Mouse (Mus musculus) heart, embryonic 16.5 days (tissue): ENCODE results near the gene Gtf2h4. TPM values are rescaled to one million over a fixed set of nuclear protein-coding genes. Genes with fewer than 3 reads are reported as not detected.

Experiments used
- ATAC-seq: fragments of 200-750 bp; cut with Nextera tagmentation; replicated peaks from 2 replicates; pipeline ENCODE4 v1.8.0; 2017; ENCODE audit warnings: moderate number of reproducible peaks; ENCODE audit not compliant: insufficient read depth, low FRiP score; ENCODE audit errors: extremely low read depth
- H3K27ac ChIP-seq: fragments of 300-500 bp; sonication (generic); 2 replicates; pipeline ENCODE4 v1.5.1; 2014; ENCODE audit warnings: mild to moderate bottlenecking, low read length, control low read depth, moderate library complexity
- H3K27me3 ChIP-seq: fragments of 300-500 bp; sonication (generic); 2 replicates; pipeline ENCODE4 v1.6.1; 2014; ENCODE audit warnings: low read length, mixed read lengths; ENCODE audit not compliant: control insufficient read depth, insufficient read depth
- H3K36me3 ChIP-seq: fragments of 300-500 bp; sonication (generic); 2 replicates; pipeline ENCODE4 v1.6.1; 2014; ENCODE audit not compliant: control insufficient read depth, insufficient read depth
- H3K4me1 ChIP-seq: fragments of 300-500 bp; sonication (generic); 2 replicates; pipeline ENCODE4 v1.6.1; 2014; ENCODE audit warnings: low read length, mixed read lengths; ENCODE audit not compliant: control insufficient read depth, insufficient read depth
- H3K4me2 ChIP-seq: fragments of 300-500 bp; sonication (generic); 2 replicates; pipeline ENCODE4 v1.6.1; 2014; ENCODE audit warnings: low read depth, mild to moderate bottlenecking, control low read depth, low read length
- H3K4me3 ChIP-seq: fragments of 300-500 bp; sonication (generic); 2 replicates; pipeline ENCODE4 v1.5.1; 2014; ENCODE audit warnings: mild to moderate bottlenecking, control low read depth, low read length
- H3K9ac ChIP-seq: fragments of 300-500 bp; sonication (generic); 2 replicates; pipeline ENCODE4 v1.6.1; 2014; ENCODE audit warnings: low read length, control low read depth
- H3K9me3 ChIP-seq: fragments of 300-500 bp; sonication (generic); replicated peaks from 2 replicates; pipeline ENCODE4 v1.6.1; 2016; ENCODE audit warnings: low read length; ENCODE audit not compliant: control insufficient read depth
- WGBS: fragments of 180-500 bp; shearing (Covaris S2); extraction: QIAGEN DNeasy Blood & Tissue Kit; methylation state at CpG from one replicate; pipeline ENCODE4 v1.1.7; 2014; 5-methylcytosine and 5-hydroxymethylcytosine counted together
- polyA plus RNA-seq: library from polyadenylated mRNA; unstranded; fragments of >200 nt; fragmentation: Nextera tagmentation; extraction: Ambion mirVana; gene quantifications from 2 replicates; pipeline ENCODE4 v1.2.1, GENCODE M21; 2015

Gene Gtf2h4
- polyA plus RNA-seq, 1 experiment from 2014 or later: 30.8 TPM

DNA sequence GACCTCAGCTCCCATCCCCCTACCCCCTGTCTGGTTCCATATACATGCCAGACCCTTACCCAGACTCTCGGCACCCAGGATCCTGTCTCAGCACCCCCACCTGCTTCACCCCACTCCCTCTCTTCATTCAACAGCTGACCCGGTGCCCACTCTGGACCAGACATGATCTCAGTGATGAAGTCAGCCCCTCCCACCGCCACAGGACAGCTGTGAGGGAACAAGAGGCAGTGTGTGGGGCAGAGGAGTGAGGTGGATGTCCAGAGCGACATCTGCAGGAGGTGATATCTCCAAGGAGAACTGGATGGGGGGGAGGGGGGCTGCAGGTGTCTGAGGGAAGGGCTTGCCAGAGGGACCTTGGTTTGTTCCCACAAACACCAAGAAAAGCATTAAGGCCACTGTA is 18.3 kb upstream of the Gtf2h4 start:
- H3K27me3 ChIP-seq: no peaks in the 10 kb centered on the region
- H3K4me3 ChIP-seq: no peak overlapping the region
- ATAC-seq: no peak
- 72% methylated on average over 4 of the region's 4 CpGs for WGBS
- H3K4me1 ChIP-seq: peaks cover 3% of the 10 kb centered on the region
- H3K27ac ChIP-seq: no peak overlapping the region
- H3K4me2 ChIP-seq: no peak overlapping the region
- peaks cover 71% of the 10 kb centered on the region for H3K36me3 ChIP-seq
- H3K9me3 ChIP-seq: peaks cover 5% of the 10 kb centered on the region
- no peak overlapping the region for H3K9ac ChIP-seq

DNA sequence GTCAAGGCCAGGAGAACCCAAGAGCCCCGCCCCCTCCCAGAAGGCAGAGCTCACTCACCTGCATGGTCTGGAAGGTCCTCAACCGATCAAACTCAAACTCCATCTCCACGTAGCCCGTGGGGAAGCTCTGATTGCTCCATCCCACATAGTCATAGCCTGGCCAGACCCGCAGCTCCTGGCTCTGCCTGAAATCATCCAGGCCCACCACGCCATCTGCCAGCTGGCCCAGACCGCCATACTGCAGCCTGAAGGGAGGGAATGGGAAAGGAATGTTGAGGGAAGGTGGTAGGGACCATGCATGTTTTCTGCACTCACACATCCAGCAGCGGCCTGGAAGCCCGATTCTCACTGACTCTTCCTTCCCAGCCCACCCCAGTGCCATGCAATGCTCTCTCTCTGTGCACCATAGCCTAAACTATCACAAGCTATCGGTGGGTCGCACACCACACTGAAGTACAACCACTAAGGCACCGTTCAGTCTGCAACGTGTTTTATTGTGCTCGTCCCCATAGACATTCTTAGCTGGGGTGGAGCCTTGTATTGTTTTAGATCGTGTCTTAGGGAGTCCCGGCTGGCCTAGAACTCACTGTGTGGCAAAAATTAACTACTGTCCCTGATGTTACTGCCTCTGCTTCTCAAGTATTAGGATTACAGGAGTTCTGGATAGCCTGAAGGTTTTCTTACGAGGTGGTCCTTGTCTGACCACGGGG is 16.6 kb upstream of the Gtf2h4 start:
- Histone ChIP-seq H3K27me3 (no peaks in the 10 kb centered on the region), H3K4me2 (no peak overlapping the region), H3K9ac (no peak overlapping the region), H3K27ac (no peak overlapping the region), H3K9me3 (peaks cover 2% of the 10 kb centered on the region; the same call in 1 of the 2 replicates), H3K4me3 (no peak overlapping the region), H3K36me3 (peaks cover 73% of the 10 kb centered on the region), H3K4me1 (no peaks in the 10 kb centered on the region)
- ATAC-seq: no peak
- WGBS: 86% methylated on average over 18 of the region's 18 CpGs

DNA sequence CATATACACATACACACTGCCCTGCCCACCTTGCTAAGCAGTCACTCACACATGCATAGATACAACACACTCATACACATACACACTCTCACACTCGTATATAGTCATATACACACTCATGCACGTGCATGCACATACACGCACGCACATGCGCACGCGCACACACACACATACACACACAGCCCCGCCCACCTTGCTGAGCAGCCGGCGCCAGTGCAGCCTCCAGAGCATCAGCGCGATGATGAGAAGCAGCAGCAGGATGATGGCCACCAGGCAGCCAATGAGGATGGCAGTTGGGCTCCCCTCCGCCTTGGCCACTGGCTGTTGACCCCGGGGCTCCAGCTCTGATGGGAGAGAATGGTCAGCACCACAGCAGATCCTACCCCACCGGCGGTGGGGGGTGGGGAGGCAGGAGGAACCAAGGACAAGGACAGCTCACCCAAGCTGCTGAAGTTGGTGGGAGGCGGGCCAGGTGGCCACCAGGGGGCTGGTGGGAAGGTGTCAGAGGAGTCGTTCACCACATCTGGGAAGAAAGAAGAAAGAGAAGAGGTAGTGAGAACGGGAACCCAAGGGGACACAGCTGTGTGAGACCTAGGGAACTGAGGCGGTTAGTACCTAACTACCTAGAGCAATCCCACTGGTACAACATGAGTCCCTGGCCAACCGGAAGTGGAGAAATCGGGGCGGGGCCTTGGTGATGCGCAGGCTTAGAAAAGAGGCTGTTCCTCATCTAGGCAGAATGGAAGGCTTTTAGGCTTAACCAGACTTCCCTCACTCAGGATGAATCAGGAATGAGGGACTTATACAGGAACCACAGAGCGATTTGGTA is 15.0 kb upstream of the Gtf2h4 start:
- Histone ChIP-seq H3K27me3 (no peaks in the 10 kb centered on the region), H3K4me1 (no peaks in the 10 kb centered on the region), H3K4me3 (no peak overlapping the region), H3K27ac (no peak overlapping the region), H3K4me2 (no peak overlapping the region), H3K9me3 (no peaks in the 10 kb centered on the region), H3K36me3 (peaks cover 82% of the 10 kb centered on the region), H3K9ac (no peak overlapping the region)
- 80% methylated on average over 25 of the region's 25 CpGs for WGBS
- 0 out of 2 replicates have a peak, but pooled peaks have one; percentile 33 for ATAC-seq

DNA sequence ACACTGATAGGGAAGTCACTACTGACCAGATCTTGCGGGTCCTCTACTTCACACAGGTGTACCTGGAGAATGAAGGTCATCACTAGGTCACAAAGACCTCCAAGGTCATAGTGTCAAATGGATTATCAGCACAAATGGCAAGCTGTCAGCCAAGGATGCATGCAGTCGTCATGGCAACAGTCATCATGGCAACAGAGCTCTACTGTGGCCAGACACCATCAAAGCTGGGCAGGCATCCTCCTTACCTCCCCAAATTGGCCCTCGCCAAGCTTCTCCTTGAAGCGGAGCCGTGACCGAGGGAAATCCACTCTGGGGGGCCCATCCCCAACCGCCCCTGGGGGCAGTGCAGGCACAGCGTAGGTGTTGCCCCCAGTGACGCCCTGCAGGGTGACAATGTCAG is 11.5 kb upstream of the Gtf2h4 start:
- Histone ChIP-seq H3K27me3 (no peaks in the 10 kb centered on the region), H3K4me1 (no peaks in the 10 kb centered on the region), H3K9me3 (no peaks in the 10 kb centered on the region), H3K4me2 (no peak overlapping the region), H3K9ac (no peak overlapping the region), H3K4me3 (no peak overlapping the region), H3K36me3 (peaks cover 67% of the 10 kb centered on the region), H3K27ac (no peak overlapping the region)
- no peak for ATAC-seq
- WGBS: 68% methylated on average over 9 of the region's 9 CpGs

DNA sequence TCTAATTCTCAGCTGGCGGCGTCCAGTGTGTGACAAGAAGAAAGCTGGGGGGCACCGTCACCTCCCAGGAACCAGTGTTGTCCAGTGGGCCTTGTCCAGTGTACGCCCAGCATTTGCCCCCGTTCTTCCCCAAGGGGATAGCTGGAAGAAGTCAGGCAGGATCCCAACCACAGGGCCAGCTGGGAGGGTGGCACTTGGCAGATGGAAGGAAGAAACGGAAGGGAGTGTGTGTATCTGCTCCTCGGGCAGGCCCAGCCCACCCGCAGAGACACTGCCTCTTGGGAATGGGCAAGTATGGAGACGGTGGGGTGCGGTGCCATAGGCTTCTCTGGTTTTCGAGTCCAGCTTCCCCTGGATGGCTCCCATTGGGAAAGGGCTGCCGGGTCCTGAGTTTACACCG is 8.4 kb upstream of the Gtf2h4 start:
- no peak overlapping the region for H3K27ac ChIP-seq
- no peaks in the 10 kb centered on the region for H3K27me3 ChIP-seq
- H3K9ac ChIP-seq: no peak overlapping the region
- no peak overlapping the region for H3K4me3 ChIP-seq
- ATAC-seq: no peak
- no peaks in the 10 kb centered on the region for H3K9me3 ChIP-seq
- H3K4me1 ChIP-seq: no peaks in the 10 kb centered on the region
- H3K4me2 ChIP-seq: no peak overlapping the region
- 81% methylated on average over 13 of the region's 13 CpGs for WGBS
- peaks cover 39% of the 10 kb centered on the region for H3K36me3 ChIP-seq

DNA sequence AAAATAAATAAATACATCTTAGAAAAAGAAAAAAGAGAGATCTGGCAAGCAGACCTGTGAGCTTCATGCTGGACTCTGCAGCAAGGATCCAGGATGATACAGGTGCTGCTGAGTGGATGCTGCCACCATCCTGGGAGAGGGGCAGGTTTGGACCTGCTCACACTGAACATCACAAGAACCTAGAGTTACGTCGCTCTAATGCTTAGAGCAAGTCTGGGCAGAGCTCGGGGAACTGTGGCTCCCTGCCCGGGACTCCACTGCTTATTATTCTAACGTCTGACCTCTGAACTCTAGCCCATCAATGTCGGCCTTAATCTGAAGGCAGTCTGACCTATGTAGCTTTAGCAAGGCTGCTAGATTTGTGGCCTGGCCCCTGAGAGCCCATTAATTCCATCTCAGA is 7.1 kb upstream of the Gtf2h4 start:
- no peak overlapping the region for H3K9ac ChIP-seq
- 53% methylated on average over 6 of the region's 6 CpGs for WGBS
- no peaks in the 10 kb centered on the region for H3K27me3 ChIP-seq
- no peaks in the 10 kb centered on the region for H3K4me1 ChIP-seq
- no peak overlapping the region for H3K27ac ChIP-seq
- H3K9me3 ChIP-seq: no peaks in the 10 kb centered on the region
- H3K4me2 ChIP-seq: no peak overlapping the region
- H3K36me3 ChIP-seq: peaks cover 29% of the 10 kb centered on the region
- no peak; the same call in 1 of the 2 replicates for ATAC-seq
- no peak overlapping the region for H3K4me3 ChIP-seq

DNA sequence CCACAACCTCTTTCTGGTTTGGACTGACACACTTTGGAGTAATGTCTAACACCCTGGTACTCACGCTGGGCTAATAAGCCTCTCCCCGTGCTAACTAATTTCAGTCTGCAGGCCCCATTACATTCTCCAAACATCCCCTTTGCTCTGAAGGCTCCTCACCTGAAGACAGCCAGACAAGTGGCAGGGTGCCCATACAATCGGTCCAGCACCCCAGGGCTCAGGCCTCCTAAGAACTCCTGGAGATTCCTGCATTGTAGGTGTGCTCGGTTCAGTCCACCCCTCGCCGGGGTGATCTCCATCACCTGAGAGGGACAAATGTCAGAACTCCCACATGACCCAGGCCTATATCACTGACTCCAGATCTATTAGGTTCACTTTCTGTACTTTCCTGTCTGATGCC is 1.0 kb downstream of the Gtf2h4 start:
- Histone ChIP-seq H3K4me2 (peak overlapping the region; percentile 83; the same call in 1 of the 2 replicates), H3K9ac (no peak overlapping the region), H3K4me3 (no peak overlapping the region)

DNA sequence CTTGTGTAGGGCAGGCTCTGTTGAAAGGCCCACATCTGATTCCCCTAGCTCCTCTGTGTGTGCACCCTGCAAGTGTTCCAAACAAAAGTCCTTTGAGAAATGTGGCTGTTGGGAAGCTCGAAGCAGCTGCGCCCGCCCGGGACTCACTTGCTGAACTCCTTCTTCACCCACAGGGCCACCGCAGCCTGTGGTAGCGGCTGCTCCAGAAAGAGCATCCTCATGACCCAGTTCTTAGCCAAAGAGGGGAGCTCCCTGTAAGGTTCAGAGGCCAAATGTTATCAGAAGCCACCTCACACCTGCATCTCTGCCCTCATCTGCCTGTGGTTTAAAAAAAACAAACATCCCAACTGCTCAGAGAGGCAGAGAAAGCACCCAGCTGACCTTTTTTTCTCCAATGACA is 1.7 kb downstream of the Gtf2h4 start:
- no peaks in the 10 kb centered on the region; the same call in 1 of the 2 replicates for H3K36me3 ChIP-seq
- H3K4me3 ChIP-seq: no peak overlapping the region
- WGBS: 84% methylated on average over 6 of the region's 6 CpGs
- no peaks in the 10 kb centered on the region for H3K9me3 ChIP-seq
- no peak overlapping the region for H3K27ac ChIP-seq
- no peak overlapping the region for H3K4me2 ChIP-seq
- peaks cover 11% of the 10 kb centered on the region for H3K4me1 ChIP-seq
- H3K27me3 ChIP-seq: no peaks in the 10 kb centered on the region
- no peak for ATAC-seq
- no peak overlapping the region for H3K9ac ChIP-seq

More for the DNA sequence above, 1.0 kb downstream of the Gtf2h4 start:
- Histone ChIP-seq H3K36me3 (no peaks in the 10 kb centered on the region; the same call in 1 of the 2 replicates), H3K4me1 (peaks cover 11% of the 10 kb centered on the region), H3K9me3 (no peaks in the 10 kb centered on the region), H3K27me3 (no peaks in the 10 kb centered on the region), H3K27ac (no peak overlapping the region)
- no peak for ATAC-seq
- 85% methylated on average over 6 of the region's 6 CpGs for WGBS

DNA sequence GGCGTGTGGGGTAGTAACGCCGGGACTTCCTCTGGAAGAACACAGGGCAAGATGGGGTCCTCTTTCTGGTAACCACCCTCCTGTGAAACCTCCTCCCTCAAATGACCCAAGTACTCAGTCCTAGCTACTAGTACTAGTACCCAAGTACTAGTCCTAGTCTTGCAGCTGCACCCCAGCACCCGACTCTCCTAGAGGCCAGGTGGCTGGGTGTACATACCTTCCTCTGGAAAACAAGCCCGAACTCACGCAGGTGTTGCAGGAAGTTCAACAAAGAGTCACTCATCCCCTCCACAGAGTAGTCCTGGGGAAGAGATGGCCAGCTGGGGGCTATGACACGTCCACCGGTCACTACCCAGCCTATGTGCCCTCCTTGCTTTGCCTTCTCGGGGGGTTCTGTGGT is 3.8 kb downstream of the Gtf2h4 start:
- H3K27me3 ChIP-seq: no peaks in the 10 kb centered on the region
- no peak overlapping the region for H3K4me2 ChIP-seq
- no peak for ATAC-seq
- H3K27ac ChIP-seq: no peak overlapping the region
- no peaks in the 10 kb centered on the region for H3K9me3 ChIP-seq
- H3K9ac ChIP-seq: no peak overlapping the region
- H3K4me3 ChIP-seq: no peak overlapping the region
- WGBS: 89% methylated on average over 9 of the region's 9 CpGs
- peaks cover 16% of the 10 kb centered on the region for H3K4me1 ChIP-seq
- no peaks in the 10 kb centered on the region; the same call in 1 of the 2 replicates for H3K36me3 ChIP-seq
